Mouse (Mus musculus) urinary bladder, adult 2 months (tissue): ENCODE data around the gene Rab25. TPM values are rescaled to one million over a fixed set of nuclear protein-coding genes. Genes with fewer than 3 reads are reported as not detected.

Source experiments
- DNase-seq: peaks from one replicate; pipeline ENCODE4 v3.0.0; 2022; ENCODE audit warnings: low spot score
- polyA plus RNA-seq: library from polyadenylated mRNA; depleted of rRNA; stranded (reverse); fragments of >200 nt; gene quantifications from 2 replicates; pipeline ENCODE4 v1.2.3, GENCODE M21; 2012

Rab25 gene
- polyA plus RNA-seq, 1 experiment, result 174 TPM

- peak; percentile 67 for DNase-seq
Measured at GRCm38 (mm10) chr3:88526157-88527131, 21.7 kb downstream of the Rab25 start.

- DNase-seq, result no peak
Measured at GRCm38 (mm10) chr3:88525021-88525420, 23.1 kb downstream of the Rab25 start.

- DNase-seq, result no peak
Measured at GRCm38 (mm10) chr3:88523027-88523426, 25.1 kb downstream of the Rab25 start.

- DNase-seq, result peak; percentile 67
Measured at GRCm38 (mm10) chr3:88521803-88522331, 26.2 kb downstream of the Rab25 start.

GRCm38 (mm10) chr3:88521156-88521555, 26.9 kb downstream of the Rab25 start:
- DNase-seq, result no peak

- no peak for DNase-seq
Measured at GRCm38 (mm10) chr3:88520078-88520477, 28.0 kb downstream of the Rab25 start.

- DNase-seq, result no peak
Measured at GRCm38 (mm10) chr3:88518411-88518810, 29.7 kb downstream of the Rab25 start.

GRCm38 (mm10) chr3:88516407-88516806, 31.7 kb downstream of the Rab25 start:
- DNase-seq, result no peak

GRCm38 (mm10) chr3:88515095-88515386, 33.1 kb downstream of the Rab25 start:
- DNase-seq, result no peak

- DNase-seq, result no peak
Measured at GRCm38 (mm10) chr3:88514231-88515094, 33.6 kb downstream of the Rab25 start.

- no peak for DNase-seq
Measured at GRCm38 (mm10) chr3:88513546-88514115, 34.5 kb downstream of the Rab25 start.

GRCm38 (mm10) chr3:88512896-88513545, 35.1 kb downstream of the Rab25 start:
- DNase-seq, result no peak

GRCm38 (mm10) chr3:88512141-88512895, 35.8 kb downstream of the Rab25 start:
- no peak for DNase-seq

GRCm38 (mm10) chr3:88511559-88511958, 36.5 kb downstream of the Rab25 start:
- no peak for DNase-seq

GRCm38 (mm10) chr3:88510421-88511289, 37.4 kb downstream of the Rab25 start:
- DNase-seq, result no peak

- DNase-seq, result peak; percentile 86
Measured at GRCm38 (mm10) chr3:88509692-88510420, 38.2 kb downstream of the Rab25 start, which contains the start of gene Lmna. Gene Lmna, minus strand, starts transcription at chr3:88509956.

GRCm38 (mm10) chr3:88509250-88509649, 38.9 kb downstream of the Rab25 start:
- no peak for DNase-seq

- no peak for DNase-seq
Measured at GRCm38 (mm10) chr3:88505765-88506164, 42.3 kb downstream of the Rab25 start.

- no peak for DNase-seq
Measured at GRCm38 (mm10) chr3:88505081-88505480, 43.0 kb downstream of the Rab25 start.
